Mouse (Mus musculus) gastrocnemius, postnatal 36 days (tissue): Measurements from ENCODE around the gene Arl8b. TPM values are rescaled to one million over a fixed set of nuclear protein-coding genes. Genes with fewer than 3 reads are reported as not detected.
"Not testable (repeated sequence)": the region's sequence is repeated elsewhere in the genome, so short reads cannot be mapped to it uniquely, and the experiment has no call there.

Experiments
- DNase-seq, 2 experiments: peaks; one replicate each; pipeline ENCODE4 v3.0.0; 2022
- intact Hi-C: fragments of 180-260 bp; cut with DNase I; formaldehyde crosslinking; loops from one replicate; pipeline ENCODE4 v1.15.1; 2025
- total RNA-seq, 2 experiments: library from RNA; stranded (reverse); gene quantifications; 2 replicates each; pipeline ENCODE4 v1.2.3; 2021

Gene Arl8b
- total RNA-seq, 2 experiments from 2014 or later = 94.7 to 103 TPM

GRCm38 (mm10) chr6:108829386-108830370 lies 46.8 kb downstream of the Arl8b start:
- intact Hi-C loops = loop anchor here (2.0 kb wide), 1 partner anchor 47 kb away; the partner anchor contains the start of gene Arl8b
- DNase-seq = peak in 1 of 2 experiments; percentile 40

- DNase-seq = no peak
- intact Hi-C loops = no loop called here
Observed at GRCm38 (mm10) chr6:108832170-108832569, 49.3 kb downstream of the Arl8b start.

- intact Hi-C loops = no loop called here
- DNase-seq = no peak
Observed at GRCm38 (mm10) chr6:108832989-108833388, 50.1 kb downstream of the Arl8b start.

- DNase-seq = no peak
- intact Hi-C loops = no loop called here
Observed at GRCm38 (mm10) chr6:108833963-108834697, 51.2 kb downstream of the Arl8b start.

- intact Hi-C loops = no loop called here
- no peak for DNase-seq
Observed at GRCm38 (mm10) chr6:108835765-108836691, 53.1 kb downstream of the Arl8b start.

GRCm38 (mm10) chr6:108837081-108837480 lies 54.2 kb downstream of the Arl8b start:
- DNase-seq = no peak
- intact Hi-C loops = no loop called here

GRCm38 (mm10) chr6:108837958-108838357 lies 55.1 kb downstream of the Arl8b start:
- no peak for DNase-seq
- intact Hi-C loops = no loop called here

- no peak for DNase-seq
- intact Hi-C loops = no loop called here
Observed at GRCm38 (mm10) chr6:108839432-108839831, 56.5 kb downstream of the Arl8b start.

GRCm38 (mm10) chr6:108840861-108841640 lies 58.2 kb downstream of the Arl8b start:
- DNase-seq = no peak
- intact Hi-C loops = no loop called here

GRCm38 (mm10) chr6:108843664-108844063 lies 60.8 kb downstream of the Arl8b start:
- DNase-seq = no peak
- intact Hi-C loops = no loop called here

GRCm38 (mm10) chr6:108844093-108844492 lies 61.2 kb downstream of the Arl8b start:
- no peak for DNase-seq
- intact Hi-C loops = no loop called here

- no peak for DNase-seq
- intact Hi-C loops = no loop called here
Observed at GRCm38 (mm10) chr6:108844771-108845170, 61.9 kb downstream of the Arl8b start.

GRCm38 (mm10) chr6:108852088-108852670 lies 69.3 kb downstream of the Arl8b start:
- intact Hi-C loops = no loop called here
- DNase-seq = no peak

- no peak for DNase-seq
- intact Hi-C loops = no loop called here
Observed at GRCm38 (mm10) chr6:108852986-108853385, 70.1 kb downstream of the Arl8b start.

GRCm38 (mm10) chr6:108858583-108858982 lies 75.7 kb downstream of the Arl8b start:
- intact Hi-C loops = no loop called here
- no peak for DNase-seq

- no peak for DNase-seq
- intact Hi-C loops = no loop called here
Observed at GRCm38 (mm10) chr6:108861226-108861625, 78.3 kb downstream of the Arl8b start.

- DNase-seq = no peak
- intact Hi-C loops = no loop called here
Observed at GRCm38 (mm10) chr6:108862548-108862947, 79.6 kb downstream of the Arl8b start.

GRCm38 (mm10) chr6:108866317-108866716 lies 83.4 kb downstream of the Arl8b start:
- intact Hi-C loops = no loop called here
- no peak for DNase-seq

GRCm38 (mm10) chr6:108869031-108869430 lies 86.1 kb downstream of the Arl8b start:
- intact Hi-C loops, DNase-seq: not testable (repeated sequence)
